Comparison of ENCODE assay signal across 8 mouse cellular contexts in the genomic region with DNA sequence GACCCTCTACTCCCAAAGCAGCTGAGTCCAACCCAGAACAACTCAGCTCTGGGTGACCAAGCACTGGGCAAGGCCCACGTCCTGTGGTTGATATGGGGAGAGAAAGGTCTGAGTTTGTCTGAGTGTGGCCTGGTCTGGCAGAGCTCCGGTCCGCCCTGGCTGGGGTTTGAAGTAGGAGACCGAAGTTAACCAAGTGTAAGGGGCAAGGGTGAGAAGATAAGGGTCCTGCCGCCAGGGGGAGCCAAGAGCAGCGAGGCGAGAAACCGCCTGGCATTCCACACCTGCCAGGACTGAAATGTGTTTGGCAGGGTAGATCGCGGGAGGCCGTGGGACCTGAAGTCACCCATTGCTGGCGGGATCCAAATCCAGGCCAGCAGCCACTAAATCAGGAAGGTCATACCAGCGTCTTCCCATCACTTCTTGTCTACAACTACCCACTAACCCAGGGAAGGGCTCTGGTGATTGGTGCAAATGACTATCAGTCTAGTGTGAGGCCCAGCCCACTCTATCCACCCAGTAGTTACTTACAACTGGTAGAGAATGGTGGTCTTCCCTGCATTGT. TPM values are rescaled to one million over a fixed set of nuclear protein-coding genes. Genes with fewer than 3 reads are reported as not detected.
A peak's percentile ranks its signal among the peaks of the same experiment; 100 is the strongest.
DNase-seq lines count a peak whose midpoint lies in the region.

No protein-coding gene starts in this region.

- peak; percentile 87 for DNase-seq in CD4-positive helper T cell, adult 2 months (ENCODE audit: low read depth, low spot score)
- DNase-seq in adrenal gland, adult 18-20 months (ENCODE audit: low spot score in 2 of 2) = peak; percentile 79 to 87
- peak; percentile 46 for DNase-seq in embryo, embryonic 11.5 days (ENCODE audit: low read depth, low spot score)
- peak; percentile 78 for DNase-seq in heart, adult 8-10 months (ENCODE audit: low spot score)
- peak; percentile 68 to 86 for DNase-seq in kidney, adult 8-10 months
- peak; percentile 86 for DNase-seq in lung, postnatal 10 days
- peak; percentile 80 for DNase-seq in ovary, postnatal 36 days (ENCODE audit: low spot score)
- peak; percentile 79 for DNase-seq in urinary bladder, postnatal 25 days (ENCODE audit: low spot score)

RNA-seq across cellular contexts. Expression of gene Arl5c, which starts 1.4 kb away (rescaled TPM):
- under 1 TPM; 0.45 to 0.63 TPM for total RNA-seq in adrenal gland, adult 18-20 months (2021)
- under 1 TPM; 0.22 to 0.87 (median 0.45) TPM for total RNA-seq in heart, adult 8-10 months (2022)

RNA-seq across cellular contexts. Expression of gene Plxdc1, which starts 8.4 kb away (rescaled TPM):
- total RNA-seq in adrenal gland, adult 18-20 months (2021) = 10 to 100 TPM in 1 of 2 experiments, 1 to 10 TPM in 1; 6.9 to 16.2 TPM
- 1 to 10 TPM; 2.7 to 4.5 (median 3.4) TPM for total RNA-seq in heart, adult 8-10 months (2022)

RNA-seq across cellular contexts. Expression of gene Cacnb1, which starts 28.2 kb away (rescaled TPM):
- 10 to 100 TPM in 1 of 2 experiments, 1 to 10 TPM in 1; 8.6 to 10.1 TPM for total RNA-seq in adrenal gland, adult 18-20 months (2021)
- 1 to 10 TPM; 6.2 to 8.5 (median 6.5) TPM for total RNA-seq in heart, adult 8-10 months (2022)

RNA-seq across cellular contexts. Expression of gene Rpl19, which starts 31.9 kb away (rescaled TPM):
- total RNA-seq in adrenal gland, adult 18-20 months (2021) = 1,000 to 10,000 TPM; 1,100 to 1,184 TPM
- 100 to 1,000 TPM; 503 to 616 (median 589) TPM for total RNA-seq in heart, adult 8-10 months (2022)

RNA-seq across cellular contexts. Expression of gene Stac2, which starts 58.6 kb away (rescaled TPM):
- total RNA-seq in adrenal gland, adult 18-20 months (2021) = 10 to 100 TPM in 1 of 2 experiments, 1 to 10 TPM in 1; 5.0 to 12.3 TPM
- under 1 TPM; 0.16 to 0.23 (median 0.19) TPM for total RNA-seq in heart, adult 8-10 months (2022)

Comparison
In these comparisons a context has a peak if more than half of its experiments do, and no peak if none do; other contexts are left out.
1. Peak in every context shown above with its lines: DNase-seq.